Mouse (Mus musculus) brain, embryonic 14.5 days (tissue): ENCODE measurements at regions not wholly inside any gene's neighbourhood (a gene's known extent, or its start where the extent isn't known, plus 50 kb on each side); places are given as distances from the start of the nearest gene placed in this dataset.
A peak's percentile ranks its signal among the peaks of the same experiment; 100 is the strongest.

ENCODE experiments used
- DNase-seq: peaks from one replicate; pipeline ENCODE4 v3.0.0-alpha.2; 2011; ENCODE audit warnings: low read depth
- CTCF ChIP-seq: fragments of 200-500 bp; IDR thresholded peaks from 2 replicates; pipeline ENCODE4 v1.5.1; 2012; ENCODE audit warnings: inconsistent platforms, mild to moderate bottlenecking, moderate library complexity, borderline replicate concordance; ENCODE audit not compliant: insufficient read depth, insufficient read length; ENCODE audit errors: extremely low read depth
- POLR2A ChIP-seq: fragments of 200-500 bp; IDR thresholded peaks from 2 replicates; pipeline ENCODE4 v1.6.1; 2012; ENCODE audit warnings: mild to moderate bottlenecking, inconsistent platforms, borderline replicate concordance; ENCODE audit not compliant: poor library complexity, insufficient read depth, insufficient read length, severe bottlenecking; ENCODE audit errors: extremely low read depth

DNA sequence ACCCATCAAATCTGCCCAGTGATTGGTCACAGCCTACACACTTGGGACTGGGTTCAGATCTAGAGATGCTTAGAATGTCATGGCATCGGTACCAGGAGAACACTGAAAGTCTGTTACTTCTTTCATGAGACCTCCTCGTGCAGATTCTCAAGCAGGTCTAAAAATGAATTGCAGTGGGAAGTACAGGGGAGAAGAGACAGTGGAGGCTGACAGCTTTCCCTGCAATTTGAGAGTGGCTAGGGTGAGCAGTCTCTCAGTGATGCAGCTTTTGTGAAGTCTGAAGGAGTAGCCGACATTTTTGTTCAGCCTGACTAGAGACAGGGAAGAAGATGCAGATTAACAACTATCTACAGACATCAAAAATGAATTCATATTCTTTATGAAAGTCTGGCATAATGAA is 112.5 kb downstream of the Fam198b start:
- no peak for TF ChIP-seq POLR2A
- DNase-seq = no peak

- TF ChIP-seq CTCF (no peak), POLR2A (no peak)
- DNase-seq = peak; percentile 74
These were observed 118.0 kb downstream of the Fam198b start for GRCm38 (mm10) chr3:80002335-80002734.

DNA sequence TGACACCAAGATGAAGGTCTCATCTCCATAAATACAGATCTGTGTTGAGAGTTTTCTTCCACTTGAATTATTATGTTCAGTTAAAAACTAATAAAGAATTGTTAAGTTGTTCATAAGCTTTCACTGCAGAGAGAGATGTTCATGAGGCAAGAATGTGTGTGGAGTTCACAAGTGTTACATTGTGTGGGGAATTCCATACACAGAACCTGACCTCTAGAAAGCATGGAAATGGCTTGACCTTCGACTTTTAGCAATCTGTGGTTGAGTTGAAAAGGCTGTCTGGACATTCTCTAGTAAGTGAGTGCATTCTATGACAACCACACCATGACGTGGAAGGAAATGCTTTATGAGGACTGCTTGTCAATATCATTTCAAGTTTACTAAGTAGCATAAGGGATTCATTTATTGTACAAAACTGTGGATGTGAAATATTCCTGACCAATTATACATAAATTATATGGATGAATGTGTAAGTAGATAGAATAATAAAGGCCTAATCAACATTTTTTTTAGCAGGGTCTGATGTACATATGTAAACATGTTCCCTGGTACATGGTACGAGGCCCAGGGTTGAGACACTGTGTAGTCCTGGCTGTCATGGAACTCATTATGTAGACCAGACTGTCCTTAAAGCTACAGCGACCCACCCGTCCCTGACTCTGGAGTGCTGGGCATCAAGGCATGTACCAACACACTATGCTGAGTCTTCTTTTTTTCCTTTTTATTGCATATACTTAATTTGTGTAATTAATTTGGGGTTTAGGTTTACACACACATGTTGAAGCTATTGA is 119.2 kb downstream of the Fam198b start:
- DNase-seq = no peak
- TF ChIP-seq CTCF (no peak), POLR2A (no peak)

DNA sequence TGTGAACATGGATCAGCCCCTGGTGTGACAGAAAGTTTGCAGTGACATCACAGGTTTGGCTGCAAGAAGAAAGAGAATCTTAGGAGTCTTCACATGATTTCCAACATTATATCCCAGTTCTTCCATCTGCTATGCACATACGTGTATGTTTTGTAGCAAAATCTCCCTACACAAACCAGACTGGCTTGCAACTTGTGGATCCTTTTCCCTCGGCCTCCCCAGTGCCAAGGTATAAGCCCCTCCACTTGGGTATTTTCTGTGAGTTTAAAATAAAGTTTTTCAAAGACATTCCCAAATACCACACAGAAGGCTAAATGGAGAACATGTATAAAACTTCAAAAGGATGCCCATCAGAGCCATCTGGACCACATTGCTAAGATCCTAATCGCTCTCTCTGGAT is 120.2 kb downstream of the Fam198b start:
- no peak for DNase-seq
- TF ChIP-seq CTCF (no peak), POLR2A (no peak)

- peak; percentile 29 for DNase-seq
- TF ChIP-seq CTCF = no peak
- TF ChIP-seq POLR2A = no peak
These were observed 120.6 kb downstream of the Fam198b start for GRCm38 (mm10) chr3:80004966-80005365.

DNA sequence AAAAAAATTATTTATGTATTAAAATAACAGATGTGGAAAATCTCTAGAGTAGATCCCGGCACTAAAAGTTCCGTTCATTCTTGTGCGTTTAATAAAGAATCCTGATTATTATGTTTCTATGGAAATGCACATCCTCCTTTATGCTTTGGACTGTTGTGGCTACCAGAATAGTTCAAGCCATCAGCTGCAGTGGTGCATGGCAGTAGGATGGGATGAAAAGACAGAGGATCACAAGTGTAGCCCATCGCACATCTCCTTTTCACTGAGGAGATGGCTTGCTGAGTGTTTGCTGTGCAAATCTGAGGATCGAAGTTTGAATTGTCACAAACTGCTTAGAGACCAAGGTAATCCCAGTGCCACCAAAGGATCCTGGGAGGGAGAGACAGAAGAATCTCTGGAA is 121.0 kb downstream of the Fam198b start:
- TF ChIP-seq POLR2A (no peak), CTCF (no peak)
- DNase-seq = no peak

DNA sequence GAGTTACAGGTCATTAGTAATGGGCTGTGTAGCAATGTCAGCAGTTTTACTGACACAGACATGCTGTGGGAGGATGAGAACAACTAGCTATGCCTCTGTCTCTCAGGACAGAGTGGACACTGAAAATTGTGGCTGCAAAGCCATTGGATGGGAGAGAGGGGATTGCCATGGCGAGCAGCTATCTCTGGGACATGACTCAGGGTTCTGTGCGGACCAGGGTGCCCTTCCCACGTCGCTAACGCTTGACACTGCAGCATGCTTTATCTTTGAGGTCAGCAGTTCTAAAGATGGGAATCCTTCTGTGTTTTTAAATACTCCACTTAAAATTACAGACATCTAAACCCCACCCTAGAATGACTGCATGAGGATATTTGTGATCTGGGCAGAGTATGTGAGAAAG is 121.9 kb downstream of the Fam198b start:
- TF ChIP-seq CTCF = no peak
- no peak for DNase-seq

GRCm38 (mm10) chr3:80007006-80007405 is 122.7 kb downstream of the Fam198b start:
- DNase-seq = no peak
- no peak for TF ChIP-seq POLR2A
- TF ChIP-seq CTCF = no peak

DNA sequence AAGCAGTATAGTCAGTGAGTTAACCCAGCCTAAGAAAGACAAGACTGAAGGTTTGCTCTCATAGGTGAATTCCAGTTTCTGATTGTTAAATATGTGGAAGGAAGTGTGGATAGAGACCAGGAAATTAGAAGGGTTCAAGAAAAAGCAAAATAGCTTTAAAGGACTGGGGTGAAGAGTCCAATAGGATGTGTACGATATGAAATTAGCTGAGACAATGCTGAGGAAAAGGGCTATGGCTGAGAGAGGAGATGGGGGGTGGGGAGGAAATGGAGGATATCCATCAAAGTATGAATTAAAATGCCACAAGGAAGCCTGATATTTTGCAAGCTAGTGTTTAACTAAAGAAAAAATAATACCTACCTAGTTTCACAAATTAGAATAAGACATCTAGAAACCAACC is 124.9 kb downstream of the Fam198b start:
- DNase-seq = no peak
- TF ChIP-seq CTCF (no peak), POLR2A (no peak)

GRCm38 (mm10) chr3:80025795-80026194 is 141.5 kb downstream of the Fam198b start:
- TF ChIP-seq CTCF (no peak), POLR2A (no peak)
- no peak for DNase-seq

- no peak for TF ChIP-seq POLR2A
- TF ChIP-seq CTCF = no peak
- no peak for DNase-seq
These were observed 148.7 kb downstream of the Fam198b start for GRCm38 (mm10) chr3:80033071-80033470.

- DNase-seq = peak; percentile 11
These were observed 154.3 kb downstream of the Fam198b start for GRCm38 (mm10) chr3:80038553-80039129.

GRCm38 (mm10) chr3:80042756-80043484 is 158.6 kb downstream of the Fam198b start:
- TF ChIP-seq CTCF (no peak), POLR2A (no peak)
- DNase-seq = peak; percentile 15

More at GRCm38 (mm10) chr3:80038553-80039129, 154.3 kb downstream of the Fam198b start:
- TF ChIP-seq POLR2A = no peak
- TF ChIP-seq CTCF = no peak

GRCm38 (mm10) chr3:80049495-80050225 is 165.3 kb downstream of the Fam198b start:
- DNase-seq = no peak
- TF ChIP-seq POLR2A (no peak), CTCF (no peak)

- no peak for TF ChIP-seq POLR2A
- TF ChIP-seq CTCF = no peak
- DNase-seq = no peak
These were observed 166.6 kb downstream of the Fam198b start for GRCm38 (mm10) chr3:80050920-80051319.
